Mouse (Mus musculus) heart, embryonic 10.5 days (tissue): Measurements from ENCODE around the gene Hipk2. TPM values are rescaled to one million over a fixed set of nuclear protein-coding genes. Genes with fewer than 3 reads are reported as not detected.

Experiments used
- polyA plus RNA-seq: library from polyadenylated mRNA; unstranded; fragments of >200 nt; fragmentation: Nextera tagmentation; extraction: Ambion mirVana; gene quantifications from 2 replicates; pipeline ENCODE4 v1.2.1, GENCODE M21; 2016

Gene Hipk2
- polyA plus RNA-seq, 1 experiment from 2014 or later: 20.1 TPM

Other genes with a start within 250 kb of the Hipk2 start
- 0.10 TPM in 1 of 2 replicates, not detected in the other for gene Klrg2, start 238.9 kb downstream of the Hipk2 start, polyA plus RNA-seq
- gene Clec2l, start 213.1 kb downstream of the Hipk2 start, polyA plus RNA-seq: 0.50 and 1.5 TPM in 2 replicates
- gene Tbxas1, start 761 bp downstream of the Hipk2 start, polyA plus RNA-seq: 1.4 and 1.5 TPM in 2 replicates
- 3.3 and 4.5 TPM in 2 replicates for gene Parp12, start 242.2 kb upstream of the Hipk2 start, polyA plus RNA-seq